Mouse (Mus musculus): Measurements from ENCODE around the gene Ap3b1.
A peak's percentile ranks its signal among the peaks of the same experiment; 100 is the strongest.

The Ap3b1 gene

DNA sequence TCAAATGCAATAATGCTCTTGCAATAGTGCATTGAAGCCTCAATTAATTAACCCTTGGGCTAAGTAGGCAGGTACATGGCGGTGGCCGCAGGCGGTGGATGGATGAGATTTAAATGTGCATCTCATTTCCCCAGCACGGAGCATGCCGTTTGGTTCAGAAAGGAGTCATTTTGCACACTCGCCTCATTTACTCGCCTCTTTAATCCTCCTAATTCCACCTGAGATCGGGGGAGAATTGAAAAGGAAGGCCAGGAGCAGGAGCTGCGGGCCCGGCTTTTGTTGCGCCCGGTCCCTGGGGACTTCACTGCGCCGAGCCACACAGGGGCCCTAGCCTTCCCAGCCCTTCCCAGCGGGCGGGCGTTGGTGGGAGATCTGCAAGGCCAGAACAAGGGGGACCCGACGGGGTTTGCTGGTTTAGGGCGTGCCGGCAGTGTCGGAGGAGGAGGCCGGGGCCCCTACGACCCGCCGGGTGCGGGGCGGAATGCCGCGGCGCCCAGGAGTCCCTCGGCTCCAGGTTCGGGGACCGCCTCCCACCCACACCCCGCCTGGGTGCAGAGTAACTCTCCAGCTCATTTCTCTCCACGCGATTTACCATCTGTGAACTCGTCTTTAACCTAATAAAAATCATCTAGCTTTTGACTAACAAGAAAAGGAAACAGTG lies 237.1 kb downstream of the Ap3b1 start:
- DNase-seq (ENCODE audit: low read depth), result no peak

GRCm38 (mm10) chr13:94596386-94597033 lies 237.8 kb downstream of the Ap3b1 start:
- no peak for DNase-seq (ENCODE audit: low read depth)

DNA sequence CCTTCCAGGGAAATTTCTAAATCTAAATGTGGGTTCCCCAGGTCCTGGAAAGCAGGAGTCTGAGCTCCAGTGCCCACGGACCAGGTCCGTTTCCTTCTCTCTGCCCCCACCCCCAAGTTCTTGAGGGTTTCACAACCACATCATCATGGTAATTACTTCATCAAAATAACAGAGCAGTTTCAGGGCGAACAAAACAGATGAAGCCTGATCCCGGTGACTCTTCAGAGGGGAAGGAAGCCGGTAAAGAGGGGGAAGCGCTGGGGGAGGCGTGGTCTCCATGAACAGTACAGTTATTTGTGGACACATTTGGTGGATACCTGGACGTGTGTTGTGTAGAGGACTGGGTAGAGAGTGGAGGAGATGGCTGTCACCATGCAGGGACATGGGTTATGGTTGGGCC lies 241.0 kb downstream of the Ap3b1 start:
- DNase-seq (ENCODE audit: low read depth), result peak; percentile 24

GRCm38 (mm10) chr13:94607035-94607860 lies 248.5 kb downstream of the Ap3b1 start:
- DNase-seq (ENCODE audit: low read depth), result no peak

GRCm38 (mm10) chr13:94607861-94608223 lies 249.1 kb downstream of the Ap3b1 start:
- no peak for DNase-seq (ENCODE audit: low read depth)

GRCm38 (mm10) chr13:94608420-94608831 lies 249.7 kb downstream of the Ap3b1 start:
- DNase-seq (ENCODE audit: low read depth), result no peak

DNA sequence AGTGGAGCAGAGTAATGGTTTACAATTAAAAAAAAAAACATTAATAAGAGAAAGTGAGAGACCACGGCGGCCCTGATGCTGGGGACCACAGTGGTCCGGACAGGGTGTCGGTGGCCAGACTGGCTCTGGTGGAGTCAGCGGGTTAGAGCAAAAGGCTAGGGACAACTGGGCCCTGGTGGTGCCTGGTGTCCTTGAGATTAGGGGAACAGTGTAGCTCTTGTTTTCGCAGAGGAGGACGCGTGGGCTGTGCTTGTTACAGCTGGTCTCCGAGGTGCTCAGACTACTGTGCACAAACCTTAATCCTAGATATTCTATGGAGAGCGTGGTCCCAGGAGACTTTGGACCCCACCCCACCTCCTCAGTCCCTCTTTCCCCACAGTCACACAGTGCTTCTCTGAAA lies 250.2 kb downstream of the Ap3b1 start:
- no peak for DNase-seq (ENCODE audit: low read depth)

Measured in 416B (cell line).